17 mouse cellular contexts compared by ENCODE assay signal in genomic region chr3:101634141-101634900, GRCm38 (mm10). TPM values are rescaled to one million over a fixed set of nuclear protein-coding genes. Genes with fewer than 3 reads are reported as not detected.
DNase-seq lines count a peak whose midpoint lies in the region; ATAC-seq and TF ChIP-seq lines count a peak whose summit lies in the region.
"Had no signal": no experiment of that assay in that cellular context is flagged by ENCODE, and none has a peak within 500 bp of the region (broad histone marks: within the 10 kb centered on the region; RNA-seq: fewer than 3 reads in every experiment).

No protein-coding gene starts in this region.

- WGBS in midbrain, embryonic 14.5 days = 78% methylated on average over 9 of the region's 9 CpGs
- WGBS in stomach, postnatal 0 days = 77% methylated on average over 9 of the region's 9 CpGs

- TF ChIP-seq CTCF in stomach, postnatal 0 days (IDR thresholded peaks at IDR 0.05; ENCODE audit: low read depth) = no peak

- H3K4me1 ChIP-seq in midbrain, embryonic 14.5 days (ENCODE audit: control insufficient read depth, insufficient read depth, low read length) = peaks cover 14% of the 10 kb centered on the region
- no peaks in the 10 kb centered on the region for H3K4me1 ChIP-seq in stomach, postnatal 0 days (replicated peaks; ENCODE audit: control insufficient read depth, insufficient read depth)
- H3K4me1 ChIP-seq: embryonic facial prominence, embryonic 10.5 days; heart, embryonic 12.5 days had no signal

- ATAC-seq in midbrain, embryonic 14.5 days (ENCODE audit: low FRiP score, low TSS enrichment) = no peak
- no peak for ATAC-seq in stomach, postnatal 0 days (ENCODE audit: low FRiP score, low TSS enrichment)

- no peak overlapping the region for H3K4me2 ChIP-seq in midbrain, embryonic 14.5 days (ENCODE audit: low read length)
- no peak overlapping the region for H3K4me2 ChIP-seq in stomach, postnatal 0 days (replicated peaks; ENCODE audit: low read depth)
- H3K4me2 ChIP-seq: heart, embryonic 12.5 days; limb, embryonic 13.5 days; lung, embryonic 14.5 days had no signal

- H3K9ac ChIP-seq in midbrain, embryonic 14.5 days (replicated peaks; ENCODE audit: low read length) = no peak overlapping the region
- H3K9ac ChIP-seq in stomach, postnatal 0 days (ENCODE audit: low read length) = no peak overlapping the region
- H3K9ac ChIP-seq: heart, embryonic 12.5 days; limb, embryonic 13.5 days; lung, embryonic 14.5 days had no signal

- TF ChIP-seq EP300 in stomach, postnatal 0 days (optimal IDR thresholded peaks at IDR 0.05) = no peak

- H3K9me3 ChIP-seq in midbrain, embryonic 14.5 days (ENCODE audit: control insufficient read depth, low read length) = no peaks in the 10 kb centered on the region
- no peaks in the 10 kb centered on the region for H3K9me3 ChIP-seq in stomach, postnatal 0 days (ENCODE audit: control insufficient read depth, low read length)
- H3K9me3 ChIP-seq: embryonic facial prominence, embryonic 10.5 days; forebrain, embryonic 10.5 days; heart, embryonic 12.5 days; limb, embryonic 13.5 days had no signal

- H3K36me3 ChIP-seq in midbrain, embryonic 14.5 days (ENCODE audit: control insufficient read depth, insufficient read depth, low read length) = no peaks in the 10 kb centered on the region
- no peaks in the 10 kb centered on the region for H3K36me3 ChIP-seq in stomach, postnatal 0 days (ENCODE audit: control insufficient read depth, insufficient read depth, low read length)
- H3K36me3 ChIP-seq: embryonic facial prominence, embryonic 10.5 days; forebrain, embryonic 10.5 days; heart, embryonic 12.5 days; limb, embryonic 13.5 days had no signal

- no peaks in the 10 kb centered on the region for H3K27me3 ChIP-seq in midbrain, embryonic 14.5 days (ENCODE audit: control insufficient read depth, insufficient read depth, low read length)
- H3K27me3 ChIP-seq in stomach, postnatal 0 days (ENCODE audit: control insufficient read depth, insufficient read depth, low read length) = no peaks in the 10 kb centered on the region
- H3K27me3 ChIP-seq: CH12.LX; heart, embryonic 12.5 days; limb, embryonic 13.5 days had no signal

- H3K27ac ChIP-seq in midbrain, embryonic 14.5 days (replicated peaks; ENCODE audit: low read depth, low read length) = peak overlapping the region; percentile 60
- H3K27ac ChIP-seq in stomach, postnatal 0 days (replicated peaks) = no peak overlapping the region
- H3K27ac ChIP-seq: embryonic facial prominence, embryonic 10.5 days; forebrain, embryonic 10.5 days; limb, embryonic 13.5 days had no signal

- H3K4me3 ChIP-seq in midbrain, embryonic 14.5 days (replicated peaks; ENCODE audit: low read depth, low read length) = no peak overlapping the region
- H3K4me3 ChIP-seq in stomach, postnatal 0 days (ENCODE audit: low read depth, low read length) = no peak overlapping the region
- H3K4me3 ChIP-seq: embryonic facial prominence, embryonic 10.5 days; forebrain, embryonic 10.5 days; heart, embryonic 12.5 days; limb, embryonic 13.5 days had no signal

- peak; percentile 40 for DNase-seq in layer of hippocampus, adult 9-11 months
- no peak for DNase-seq in layer of hippocampus, postnatal 10 days (ENCODE audit: low spot score in 2 of 2)
- peak; percentile 51 to 82 for DNase-seq in frontal cortex, postnatal 36 days (ENCODE audit: low spot score in 2 of 2)
- peak; percentile 64 for DNase-seq in midbrain, embryonic 14.5 days
- peak; percentile 40 for DNase-seq in right cerebral cortex, postnatal 25 days
- no peak for DNase-seq in ovary, postnatal 14 days (ENCODE audit: low spot score)
- no peak for DNase-seq in stomach, postnatal 0 days (ENCODE audit: low spot score)
- DNase-seq: cerebellum, adult 2 months; gastrocnemius, postnatal 10 days; kidney, postnatal 14 days; lung, embryonic 14.5 days; thymus, postnatal 4 days had no signal

RNA-seq across cellular contexts. Expression of gene Atp1a1, which starts 29.8 kb away (rescaled TPM):
- total RNA-seq in layer of hippocampus, postnatal 10 days (2021) = 100 to 1,000 TPM; 367 to 390 TPM
- polyA plus RNA-seq in midbrain, embryonic 14.5 days (2014; fragmentation: Nextera tagmentation; extraction: Ambion mirVana) = 80.9 and 84.7 TPM in 2 replicates
- polyA plus RNA-seq in stomach, postnatal 0 days (2015; fragmentation: Nextera tagmentation; extraction: Ambion mirVana) = 132 and 138 TPM in 2 replicates

Comparison
In these comparisons a context has a peak if more than half of its experiments do, and no peak if none do; other contexts are left out.
1. DNase-seq: peak in layer of hippocampus, adult 9-11 months (single experiment), frontal cortex, postnatal 36 days (2 of 2), midbrain, embryonic 14.5 days (single experiment) and right cerebral cortex, postnatal 25 days (single experiment); none in layer of hippocampus, postnatal 10 days (0 of 2), ovary, postnatal 14 days (single experiment) and stomach, postnatal 0 days (single experiment).